Mouse (Mus musculus): ENCODE results near the gene 4930595D18Rik. TPM values are rescaled to one million over a fixed set of nuclear protein-coding genes. Genes with fewer than 3 reads are reported as not detected.

Gene 4930595D18Rik
- total RNA-seq, 2 experiments from 2014 or later, result not detected

- intact Hi-C loops (cut with DNase I), result no loop called here
- no peak for DNase-seq (ENCODE audit: low spot score in 2 of 2)
Measured at GRCm38 (mm10) chr12:111166681-111167289, 17.5 kb downstream of the 4930595D18Rik start.

GRCm38 (mm10) chr12:111165831-111166591 is 18.3 kb downstream of the 4930595D18Rik start, which contains the start of gene Traf3:
Gene Traf3 (plus strand): TSS chr12:111166370.
- intact Hi-C loops (cut with DNase I), result no loop called here
- DNase-seq (ENCODE audit: low spot score in 2 of 2), result peak; percentile 51 to 67

GRCm38 (mm10) chr12:111165146-111165812 is 19.0 kb downstream of the 4930595D18Rik start:
- intact Hi-C loops (cut with DNase I), result no loop called here
- peak; percentile 36 to 51 for DNase-seq (ENCODE audit: low spot score in 2 of 2)

GRCm38 (mm10) chr12:111164310-111164751 is 20.0 kb downstream of the 4930595D18Rik start:
- intact Hi-C loops (cut with DNase I), result loop anchor here (5.0 kb wide), 1 partner anchor 88 kb away; no protein-coding TSS in a partner anchor
- peak; percentile 92 to 96 for DNase-seq (ENCODE audit: low spot score in 2 of 2)

GRCm38 (mm10) chr12:111162312-111163061 is 21.8 kb downstream of the 4930595D18Rik start:
- peak; percentile 57 to 82 for DNase-seq (ENCODE audit: low spot score in 2 of 2)

GRCm38 (mm10) chr12:111161943-111162311 is 22.4 kb downstream of the 4930595D18Rik start:
- DNase-seq (ENCODE audit: low spot score in 2 of 2), result no peak
- intact Hi-C loops (cut with DNase I), result loop anchor here (5.0 kb wide), 1 partner anchor 90 kb away; no protein-coding TSS in a partner anchor

More at GRCm38 (mm10) chr12:111162312-111163061, 21.8 kb downstream of the 4930595D18Rik start:
- intact Hi-C loops (cut with DNase I), result loop anchor here (5.0 kb wide), 1 partner anchor 90 kb away; no protein-coding TSS in a partner anchor

GRCm38 (mm10) chr12:111160871-111161270 is 23.4 kb downstream of the 4930595D18Rik start:
- intact Hi-C loops (cut with DNase I), result loop anchor here (5.0 kb wide), 1 partner anchor 91 kb away; no protein-coding TSS in a partner anchor
- no peak for DNase-seq (ENCODE audit: low spot score in 2 of 2)

- no peak for DNase-seq (ENCODE audit: low spot score in 2 of 2)
- intact Hi-C loops (cut with DNase I), result loop anchor here (5.0 kb wide), 1 partner anchor 92 kb away; no protein-coding TSS in a partner anchor
Measured at GRCm38 (mm10) chr12:111159659-111160428, 24.4 kb downstream of the 4930595D18Rik start.

GRCm38 (mm10) chr12:111155756-111156155 is 28.5 kb downstream of the 4930595D18Rik start:
- no peak for DNase-seq (ENCODE audit: low spot score in 2 of 2)
- intact Hi-C loops (cut with DNase I), result no loop called here

GRCm38 (mm10) chr12:111154641-111155040 is 29.6 kb downstream of the 4930595D18Rik start:
- no peak for DNase-seq (ENCODE audit: low spot score in 2 of 2)
- intact Hi-C loops (cut with DNase I), result no loop called here

GRCm38 (mm10) chr12:111153946-111154345 is 30.3 kb downstream of the 4930595D18Rik start:
- intact Hi-C loops (cut with DNase I), result no loop called here
- DNase-seq (ENCODE audit: low spot score in 2 of 2), result no peak

- no peak for DNase-seq (ENCODE audit: low spot score in 2 of 2)
- intact Hi-C loops (cut with DNase I), result no loop called here
Measured at GRCm38 (mm10) chr12:111152981-111153710, 31.1 kb downstream of the 4930595D18Rik start.

- intact Hi-C loops (cut with DNase I), result no loop called here
- DNase-seq (ENCODE audit: low spot score in 2 of 2), result no peak
Measured at GRCm38 (mm10) chr12:111152579-111152978, 31.7 kb downstream of the 4930595D18Rik start.

- intact Hi-C loops (cut with DNase I), result no loop called here
- no peak for DNase-seq (ENCODE audit: low spot score in 2 of 2)
Measured at GRCm38 (mm10) chr12:111151422-111152156, 32.7 kb downstream of the 4930595D18Rik start.

- no peak for DNase-seq (ENCODE audit: low spot score in 2 of 2)
- intact Hi-C loops (cut with DNase I), result no loop called here
Measured at GRCm38 (mm10) chr12:111150236-111150596, 34.1 kb downstream of the 4930595D18Rik start.

- intact Hi-C loops (cut with DNase I), result no loop called here
Measured at GRCm38 (mm10) chr12:111149495-111150235, 34.6 kb downstream of the 4930595D18Rik start.

More at GRCm38 (mm10) chr12:111149495-111150235, 34.6 kb downstream of the 4930595D18Rik start:
- no peak for DNase-seq (ENCODE audit: low spot score in 2 of 2)

All from left cerebral cortex, postnatal 14 days (tissue).